Mouse (Mus musculus) stomach, embryonic 14.5 days (tissue): ENCODE data around the gene Gpd2. TPM values are rescaled to one million over a fixed set of nuclear protein-coding genes. Genes with fewer than 3 reads are reported as not detected.

Experiments
- ATAC-seq: fragments of 200-750 bp; cut with Nextera tagmentation; 2 replicates; pipeline ENCODE4 v1.8.0; 2017; ENCODE audit warnings: low read depth, moderate TSS enrichment; ENCODE audit not compliant: insufficient number of reproducible peaks, insufficient read depth, low FRiP score
- H3K27ac ChIP-seq: fragments of 300-500 bp; sonication (generic); 2 replicates; pipeline ENCODE4 v1.5.1; 2014; ENCODE audit warnings: mild to moderate bottlenecking, low read length, moderate library complexity, mixed read lengths
- H3K27me3 ChIP-seq: fragments of 300-500 bp; sonication (generic); 2 replicates; pipeline ENCODE4 v1.6.1; 2014; ENCODE audit warnings: low read length, control low read depth, mixed read lengths; ENCODE audit not compliant: control insufficient read depth, insufficient read depth
- H3K36me3 ChIP-seq: fragments of 300-500 bp; sonication (generic); 2 replicates; pipeline ENCODE4 v1.6.1; 2014; ENCODE audit warnings: mild to moderate bottlenecking, control low read depth, low read length, moderate library complexity, mixed read lengths; ENCODE audit not compliant: control insufficient read depth, insufficient read depth
- H3K4me1 ChIP-seq: fragments of 300-500 bp; sonication (generic); 2 replicates; pipeline ENCODE4 v1.6.1; 2014; ENCODE audit warnings: low read length, control low read depth, mixed read lengths; ENCODE audit not compliant: control insufficient read depth, insufficient read depth
- H3K4me2 ChIP-seq: fragments of 300-500 bp; sonication (generic); replicated peaks from 2 replicates; pipeline ENCODE4 v1.6.1; 2014; ENCODE audit warnings: low read depth, low read length, control low read depth
- H3K4me3 ChIP-seq: fragments of 300-500 bp; sonication (generic); 2 replicates; pipeline ENCODE4 v1.5.1; 2014; ENCODE audit warnings: low read depth, low read length, control low read depth
- H3K9ac ChIP-seq: fragments of 300-500 bp; sonication (generic); replicated peaks from 2 replicates; pipeline ENCODE4 v1.6.1; 2014; ENCODE audit warnings: low read depth, mild to moderate bottlenecking, control low read depth, low read length, moderate library complexity, mixed read lengths
- H3K9me3 ChIP-seq: fragments of 300-500 bp; sonication (generic); 2 replicates; pipeline ENCODE4 v1.6.1; 2016; ENCODE audit warnings: low read depth, low read length, control low read depth; ENCODE audit not compliant: control insufficient read depth
- WGBS: fragments of 180-500 bp; shearing (Covaris S2); extraction: QIAGEN DNeasy Blood & Tissue Kit; methylation state at CpG from one replicate; pipeline ENCODE4 v1.1.7; 2014; 5-methylcytosine and 5-hydroxymethylcytosine counted together
- polyA plus RNA-seq: library from polyadenylated mRNA; unstranded; fragments of >200 nt; fragmentation: Nextera tagmentation; extraction: Ambion mirVana; gene quantifications from 2 replicates; pipeline ENCODE4 v1.2.1, GENCODE M21; 2014

The Gpd2 gene
- polyA plus RNA-seq, 1 experiment from 2014 or later, result 27.8 TPM

DNA sequence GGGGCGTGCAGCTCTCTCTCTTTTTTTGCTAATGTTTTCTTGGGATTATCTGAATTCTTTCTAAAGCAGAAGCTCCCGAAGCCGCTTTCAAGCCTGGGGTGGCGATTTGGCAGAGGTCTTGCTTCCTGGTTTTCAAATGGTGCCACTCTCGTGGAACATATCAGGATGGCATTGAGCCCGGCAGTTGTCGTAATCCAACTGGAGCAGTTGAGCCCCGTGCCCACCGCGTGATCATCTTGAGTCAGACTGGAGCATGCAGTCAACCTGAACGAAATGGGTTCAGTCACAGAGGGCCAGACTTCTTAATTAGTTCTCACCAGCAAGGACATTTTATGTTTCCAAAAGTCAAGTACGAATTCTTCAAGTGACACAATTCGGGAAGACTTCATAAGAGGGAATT is 158.6 kb downstream of the Gpd2 start:
- Histone ChIP-seq H3K4me3 (no peak overlapping the region), H3K9ac (no peak overlapping the region), H3K9me3 (no peaks in the 10 kb centered on the region), H3K4me2 (no peak overlapping the region), H3K27ac (no peak overlapping the region), H3K4me1 (no peaks in the 10 kb centered on the region), H3K27me3 (no peaks in the 10 kb centered on the region), H3K36me3 (no peaks in the 10 kb centered on the region)
- no peak for ATAC-seq
- WGBS, result 90% methylated on average over 13 of the region's 13 CpGs

DNA sequence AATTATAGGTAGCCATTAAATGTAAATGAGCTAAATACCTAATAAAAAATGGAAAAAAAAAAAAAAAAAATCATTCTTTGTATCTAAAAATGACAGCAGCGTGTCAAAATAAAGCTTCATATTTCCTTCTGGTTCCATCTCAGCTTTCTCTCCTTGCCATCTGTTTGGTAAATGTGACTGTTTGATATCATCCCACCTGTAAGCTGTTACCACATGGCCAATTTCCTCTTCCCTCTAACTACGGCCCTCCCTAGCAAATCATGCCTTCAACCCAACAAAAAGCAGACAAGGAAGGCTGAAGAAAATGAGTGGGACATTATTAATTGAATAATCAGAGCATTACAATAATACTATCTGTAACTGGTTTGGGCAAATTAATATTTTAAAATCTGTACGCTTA is 160.3 kb downstream of the Gpd2 start:
- Histone ChIP-seq H3K4me3 (no peak overlapping the region), H3K4me2 (no peak overlapping the region), H3K36me3 (no peaks in the 10 kb centered on the region), H3K9me3 (no peaks in the 10 kb centered on the region), H3K27ac (no peak overlapping the region), H3K27me3 (no peaks in the 10 kb centered on the region), H3K4me1 (no peaks in the 10 kb centered on the region), H3K9ac (no peak overlapping the region)
- no peak for ATAC-seq
- 95% methylated on average over 3 of the region's 3 CpGs for WGBS

DNA sequence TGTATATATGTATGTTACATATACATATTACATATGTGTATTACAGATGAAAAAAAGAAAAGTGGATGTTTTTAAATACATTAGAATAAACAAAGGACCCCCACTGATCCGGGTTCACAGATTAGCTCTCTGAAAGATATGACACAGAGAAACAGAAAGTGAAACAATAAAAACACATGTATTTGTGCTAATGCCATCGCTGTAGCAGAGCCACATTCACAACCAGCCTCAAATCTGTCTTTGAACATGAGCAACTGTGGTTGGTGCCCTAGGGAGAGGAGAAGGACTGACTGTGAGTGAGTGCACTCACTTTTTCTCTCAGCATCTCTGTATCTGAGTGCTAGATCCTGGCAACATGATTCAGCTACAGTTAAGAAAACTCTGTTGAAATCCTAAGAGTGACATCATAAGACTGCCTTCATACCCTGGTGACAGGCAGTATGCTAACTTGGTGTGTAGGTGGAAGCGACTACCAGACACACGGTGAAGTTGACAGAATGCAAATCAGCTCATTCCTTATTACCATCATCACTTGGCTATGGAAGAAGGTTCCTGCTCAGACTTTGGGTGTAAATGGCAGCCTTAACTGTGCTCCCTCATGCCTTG is 170.1 kb downstream of the Gpd2 start:
- Histone ChIP-seq H3K4me2 (no peak overlapping the region), H3K4me3 (no peak overlapping the region), H3K9me3 (no peaks in the 10 kb centered on the region), H3K36me3 (no peaks in the 10 kb centered on the region), H3K4me1 (no peaks in the 10 kb centered on the region), H3K27ac (no peak overlapping the region), H3K9ac (no peak overlapping the region), H3K27me3 (no peaks in the 10 kb centered on the region)
- ATAC-seq, result no peak
- WGBS, result 82% methylated on average over 4 of the region's 4 CpGs

DNA sequence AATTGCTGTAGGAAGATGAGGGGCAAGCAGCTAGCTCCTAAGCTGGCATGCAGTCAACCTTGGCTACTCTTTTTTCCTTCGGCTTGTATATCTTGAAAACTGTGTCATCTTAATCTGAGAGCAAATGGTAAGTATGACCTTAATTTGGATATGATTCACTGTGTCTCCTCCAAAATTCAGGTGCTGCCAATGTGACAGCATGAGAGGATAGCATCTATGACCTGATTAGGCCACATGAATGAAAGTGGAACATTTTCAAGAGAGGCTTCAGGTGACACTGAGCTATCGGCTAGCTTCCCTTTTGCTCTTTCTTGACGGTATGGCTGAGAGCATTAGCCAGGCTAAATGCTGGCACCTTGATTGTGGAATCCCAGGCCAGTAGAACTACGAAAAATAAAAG is 171.0 kb downstream of the Gpd2 start:
- no peaks in the 10 kb centered on the region for H3K36me3 ChIP-seq
- H3K27ac ChIP-seq, result no peak overlapping the region
- H3K27me3 ChIP-seq, result no peaks in the 10 kb centered on the region
- H3K4me1 ChIP-seq, result no peaks in the 10 kb centered on the region
- no peak overlapping the region for H3K4me3 ChIP-seq
- no peak overlapping the region for H3K4me2 ChIP-seq
- no peaks in the 10 kb centered on the region for H3K9me3 ChIP-seq
- WGBS, result 84% methylated on average over 4 of the region's 4 CpGs
- H3K9ac ChIP-seq, result no peak overlapping the region
- no peak for ATAC-seq

DNA sequence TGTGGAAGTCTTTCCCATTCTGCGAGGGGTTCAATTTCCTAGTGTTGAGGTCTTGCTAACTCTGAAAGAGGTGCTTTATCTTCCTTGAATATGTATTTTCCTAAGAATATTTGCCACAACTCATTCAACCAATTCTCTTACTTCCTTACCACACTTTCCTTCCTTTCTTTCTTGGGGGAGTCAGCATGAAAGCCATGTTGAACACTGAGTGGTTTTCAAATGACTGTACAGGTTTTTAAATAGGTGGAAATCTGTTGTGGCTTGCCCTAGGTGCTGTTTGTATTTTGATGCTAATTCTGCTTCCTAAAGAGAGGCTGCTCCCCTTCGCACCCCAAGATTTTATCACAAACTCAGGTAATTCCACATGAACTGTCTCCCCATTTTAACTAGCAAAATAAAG is 174.1 kb downstream of the Gpd2 start:
- no peak for ATAC-seq
- WGBS, result 93% methylated on average over 2 of the region's 2 CpGs
- H3K9me3 ChIP-seq, result no peaks in the 10 kb centered on the region

DNA sequence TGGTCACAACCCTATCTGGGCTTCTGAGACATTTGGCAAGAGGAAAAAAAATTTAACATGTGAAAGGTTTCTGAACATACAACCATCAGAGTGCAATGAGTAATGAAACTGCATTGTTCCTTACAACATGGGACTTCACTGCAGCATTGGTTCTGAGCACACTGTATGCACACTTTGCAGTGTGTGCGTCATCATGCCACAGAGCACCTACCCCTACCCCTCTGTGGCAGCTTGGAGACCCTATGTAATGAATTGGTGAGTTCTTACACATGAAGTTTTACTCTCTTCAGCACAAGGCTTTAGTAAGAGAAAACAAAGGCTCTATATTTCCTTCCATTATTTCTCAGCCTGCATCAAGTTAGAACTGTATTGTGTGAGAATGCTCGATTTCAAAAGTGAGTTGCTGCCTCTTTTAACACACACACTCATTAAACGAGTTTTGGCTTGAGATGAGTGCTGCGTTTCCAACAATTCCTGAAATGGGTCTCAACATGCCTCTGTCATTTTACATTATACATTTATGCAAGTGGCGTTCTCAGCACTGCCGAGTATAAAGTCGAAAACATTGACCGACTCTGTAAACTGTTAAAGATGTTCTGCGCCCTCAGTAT is 177.2 kb downstream of the Gpd2 start:
- Histone ChIP-seq H3K9me3 (no peaks in the 10 kb centered on the region), H3K9ac (no peak overlapping the region), H3K4me2 (no peak overlapping the region), H3K36me3 (no peaks in the 10 kb centered on the region), H3K27me3 (no peaks in the 10 kb centered on the region), H3K4me1 (no peaks in the 10 kb centered on the region), H3K27ac (no peak overlapping the region), H3K4me3 (no peak overlapping the region)
- ATAC-seq, result no peak
- WGBS, result 81% methylated on average over 9 of the region's 9 CpGs

More for the DNA sequence above, 174.1 kb downstream of the Gpd2 start:
- Histone ChIP-seq H3K27me3 (no peaks in the 10 kb centered on the region), H3K27ac (no peak overlapping the region), H3K4me1 (no peaks in the 10 kb centered on the region), H3K4me2 (no peak overlapping the region), H3K36me3 (no peaks in the 10 kb centered on the region), H3K4me3 (no peak overlapping the region), H3K9ac (no peak overlapping the region)

DNA sequence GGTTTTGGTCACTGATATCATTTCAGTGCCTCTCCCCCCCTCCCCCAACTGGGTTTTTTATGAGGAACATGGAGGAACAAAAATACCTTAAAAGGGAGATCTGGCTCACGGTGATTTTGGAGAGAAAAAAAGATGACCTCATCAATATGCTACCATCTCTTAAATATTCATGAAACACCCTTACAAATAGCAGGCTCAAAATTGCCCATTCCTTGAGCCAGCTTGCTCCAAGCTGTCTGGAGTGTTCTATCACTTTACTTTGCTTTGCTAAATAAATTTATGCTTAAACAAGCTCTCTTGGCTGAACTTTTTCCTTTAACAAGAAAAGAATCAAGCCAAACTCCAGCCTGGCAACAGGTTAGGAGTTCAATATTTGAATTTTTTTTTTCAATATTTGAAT is 179.3 kb downstream of the Gpd2 start:
- H3K4me2 ChIP-seq, result no peak overlapping the region
- H3K9me3 ChIP-seq, result no peaks in the 10 kb centered on the region
- WGBS, result 70% methylated on average over 1 of the region's 1 CpGs
- no peak overlapping the region for H3K9ac ChIP-seq
- no peak overlapping the region for H3K4me3 ChIP-seq
- ATAC-seq, result no peak
- H3K36me3 ChIP-seq, result no peaks in the 10 kb centered on the region
- H3K4me1 ChIP-seq, result no peaks in the 10 kb centered on the region
- H3K27ac ChIP-seq, result no peak overlapping the region
- no peaks in the 10 kb centered on the region for H3K27me3 ChIP-seq
